Comparison of ENCODE assay signal across 8 mouse cellular contexts in genomic region chr10:84836104-84836503, GRCm38 (mm10).
DNase-seq lines count a peak whose midpoint lies in the region; ATAC-seq and TF ChIP-seq lines count a peak whose summit lies in the region.

No protein-coding gene starts in this region.

- H3K27me3 ChIP-seq in spleen, adult 2 months (ENCODE audit: control insufficient read depth, insufficient read depth, low read length): no peaks in the 10 kb centered on the region
- no peaks in the 10 kb centered on the region for H3K27me3 ChIP-seq in lung, embryonic 16.5 days (ENCODE audit: control insufficient read depth, insufficient read depth, low read depth, low read length)

- no peaks in the 10 kb centered on the region for H3K36me3 ChIP-seq in spleen, adult 2 months (ENCODE audit: control insufficient read depth, insufficient read depth, low read length)
- H3K36me3 ChIP-seq in lung, embryonic 16.5 days (ENCODE audit: control insufficient read depth, insufficient read depth, low read length): no peaks in the 10 kb centered on the region

- no peak overlapping the region for H3K9ac ChIP-seq in lung, embryonic 16.5 days (ENCODE audit: low read length)

- ATAC-seq in lung, embryonic 16.5 days (ENCODE audit: low read depth): peak; percentile 41; the same call in 1 of the 2 replicates
- ATAC-seq in erythroid progenitor cell, adult 5-6 weeks (replicated peaks; ENCODE audit: low FRiP score, poor library complexity, severe bottlenecking): no peak

- no peak for TF ChIP-seq POLR2A in spleen, adult 2 months (IDR thresholded peaks at IDR 0.05; ENCODE audit: low read depth, low read length)
- no peak for TF ChIP-seq POLR2A in cortical plate, adult 2 months (IDR thresholded peaks at IDR 0.05; ENCODE audit: extremely low read depth, insufficient read depth, low read length)

- DNase-seq in heart, adult 18-20 months: peak; percentile 42 to 45
- DNase-seq in heart, postnatal 36 days: no peak
- peak in 1 of 2 experiments; percentile 23 for DNase-seq in spleen, adult 2 months (ENCODE audit: low read depth in 1 of 2, low spot score in 2 of 2)
- no peak for DNase-seq in spleen, adult 12 weeks (ENCODE audit: low spot score)
- no peak for DNase-seq in spleen, postnatal 4 days (ENCODE audit: low spot score in 2 of 2)

- H3K4me3 ChIP-seq in spleen, adult 2 months (ENCODE audit: extremely low read depth, insufficient read depth, insufficient read length): no peak overlapping the region
- no peak overlapping the region for H3K4me3 ChIP-seq in cortical plate, adult 2 months (ENCODE audit: insufficient read depth, low read length)
- H3K4me3 ChIP-seq in lung, embryonic 16.5 days (ENCODE audit: low read length): no peak overlapping the region

- no peaks in the 10 kb centered on the region for H3K9me3 ChIP-seq in lung, embryonic 16.5 days (ENCODE audit: control insufficient read depth, low read length)

- no peaks in the 10 kb centered on the region for H3K4me1 ChIP-seq in spleen, adult 2 months (ENCODE audit: control insufficient read depth, insufficient read depth, insufficient read length)
- H3K4me1 ChIP-seq in cortical plate, adult 2 months (ENCODE audit: control insufficient read depth, insufficient read depth, low read length): no peaks in the 10 kb centered on the region
- no peaks in the 10 kb centered on the region for H3K4me1 ChIP-seq in lung, embryonic 16.5 days (replicated peaks; ENCODE audit: control insufficient read depth, insufficient read depth, low read length)

- WGBS in spleen, adult 2 months: 5% methylated on average over 4 of the region's 4 CpGs
- 13% methylated on average over 4 of the region's 4 CpGs for WGBS in lung, embryonic 16.5 days

- no peak overlapping the region for H3K27ac ChIP-seq in spleen, adult 2 months (ENCODE audit: insufficient read depth, low read length)
- no peak overlapping the region for H3K27ac ChIP-seq in cortical plate, adult 2 months (ENCODE audit: insufficient read depth, low read length)
- no peak overlapping the region for H3K27ac ChIP-seq in lung, embryonic 16.5 days (ENCODE audit: low read length)

- no peak overlapping the region for H3K4me2 ChIP-seq in lung, embryonic 16.5 days (ENCODE audit: low read depth, low read length)

- intact Hi-C loops in heart, postnatal 36 days (cut with DNase I): loop anchor here (1.0 to 5.0 kb wide), 4 partner anchors 131 to 209 kb away; no protein-coding TSS in a partner anchor

- TF ChIP-seq CTCF in spleen, adult 2 months (IDR thresholded peaks at IDR 0.05; ENCODE audit: extremely low read depth, insufficient read depth, insufficient read length, insufficient replicate concordance): peak; percentile 12; the same call in 1 of the 2 replicates
- peak; percentile 48 for TF ChIP-seq CTCF in cortical plate, adult 2 months (IDR thresholded peaks at IDR 0.05; ENCODE audit: extremely low read depth, insufficient read depth, low read length)

Comparison
In these comparisons a context has a peak if more than half of its experiments do, and no peak if none do; other contexts are left out.
1. DNase-seq: peak in heart, adult 18-20 months (2 of 2); none in heart, postnatal 36 days (0 of 2), spleen, adult 12 weeks (single experiment) and spleen, postnatal 4 days (0 of 2).